Mouse (Mus musculus): ENCODE measurements around the gene Gm20517. TPM values are rescaled to one million over a fixed set of nuclear protein-coding genes. Genes with fewer than 3 reads are reported as not detected.

Gm20517 gene
- polyA plus RNA-seq, 1 experiment from 2014 or later: 2.9 TPM

DNA sequence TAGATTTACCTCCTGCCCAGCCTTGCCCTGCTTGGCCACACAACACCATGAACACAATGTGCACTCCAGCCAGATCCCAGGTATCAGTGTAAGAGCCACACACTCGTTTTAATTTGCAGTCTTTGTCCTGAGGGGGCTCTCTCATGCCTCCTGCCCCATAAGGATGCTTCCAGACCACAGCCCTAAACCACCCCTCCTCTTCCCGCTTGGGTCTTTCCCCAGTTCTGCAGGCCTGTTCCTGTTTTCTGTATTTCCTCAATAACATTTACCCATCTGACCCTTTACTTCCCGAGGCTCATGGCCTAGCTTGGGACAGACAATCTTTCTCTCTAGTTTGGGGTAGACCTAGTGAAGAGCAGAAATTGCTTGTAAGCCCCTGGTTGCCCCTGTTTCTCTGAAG lies 103.6 kb downstream of the Gm20517 start:
- no peak for ATAC-seq (ENCODE audit: low read depth)
- H3K9me3 ChIP-seq (ENCODE audit: control insufficient read depth, low read length): no peaks in the 10 kb centered on the region
- no peaks in the 10 kb centered on the region for H3K36me3 ChIP-seq (ENCODE audit: control insufficient read depth, insufficient read depth, low read length)
- 70% methylated on average over 3 of the region's 3 CpGs for WGBS
- no peaks in the 10 kb centered on the region for H3K4me1 ChIP-seq (ENCODE audit: control insufficient read depth, insufficient read depth, low read length)
- no peak overlapping the region for H3K4me2 ChIP-seq (ENCODE audit: low read depth, low read length)
- no peaks in the 10 kb centered on the region for H3K27me3 ChIP-seq (ENCODE audit: control insufficient read depth, insufficient read depth, low read length)
- H3K9ac ChIP-seq (replicated peaks; ENCODE audit: low read depth, low read length): no peak overlapping the region
- no peak overlapping the region for H3K27ac ChIP-seq (ENCODE audit: low read depth, low read length)
- no peak overlapping the region for H3K4me3 ChIP-seq (ENCODE audit: low read depth, low read length)

DNA sequence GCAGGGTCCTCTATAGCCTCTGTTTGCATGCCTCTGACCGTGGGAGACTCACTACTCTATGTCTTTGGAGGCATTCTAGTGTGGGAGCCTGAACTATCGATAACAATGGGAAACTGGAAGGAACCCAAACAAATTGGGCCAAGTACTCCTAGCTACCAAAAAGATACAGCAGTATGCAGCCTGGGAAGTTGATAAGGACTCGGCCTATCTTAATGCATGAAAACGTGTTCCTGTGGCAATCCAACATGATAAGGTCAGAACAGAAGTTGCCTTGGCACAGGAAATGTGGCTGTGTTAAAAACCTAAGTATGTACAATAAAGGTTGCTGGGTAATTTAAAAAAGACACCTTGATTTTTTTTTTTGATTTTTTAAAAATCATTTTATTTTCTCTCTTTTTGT lies 109.8 kb downstream of the Gm20517 start:
- 88% methylated on average over 4 of the region's 4 CpGs for WGBS
- Histone ChIP-seq H3K9me3 (ENCODE audit: control insufficient read depth, low read length) (no peaks in the 10 kb centered on the region), H3K36me3 (ENCODE audit: control insufficient read depth, insufficient read depth, low read length) (no peaks in the 10 kb centered on the region), H3K27ac (ENCODE audit: low read depth, low read length) (no peak overlapping the region), H3K27me3 (ENCODE audit: control insufficient read depth, insufficient read depth, low read length) (no peaks in the 10 kb centered on the region), H3K4me1 (ENCODE audit: control insufficient read depth, insufficient read depth, low read length) (no peaks in the 10 kb centered on the region), H3K4me2 (ENCODE audit: low read depth, low read length) (no peak overlapping the region), H3K4me3 (ENCODE audit: low read depth, low read length) (no peak overlapping the region), H3K9ac (replicated peaks; ENCODE audit: low read depth, low read length) (no peak overlapping the region)
- ATAC-seq (ENCODE audit: low read depth): no peak

- Histone ChIP-seq H3K4me2 (ENCODE audit: low read depth, low read length) (no peak within 1 kb of the TSS), H3K27me3 (ENCODE audit: control insufficient read depth, insufficient read depth, low read length) (no peaks in the 10 kb centered on the region), H3K4me3 (ENCODE audit: low read depth, low read length) (no peak within 1 kb of the TSS), H3K9me3 (ENCODE audit: control insufficient read depth, low read length) (no peaks in the 10 kb centered on the region), H3K36me3 (ENCODE audit: control insufficient read depth, insufficient read depth, low read length) (no peaks in the 10 kb centered on the region), H3K27ac (ENCODE audit: low read depth, low read length) (no peak within 1 kb of the TSS), H3K4me1 (ENCODE audit: control insufficient read depth, insufficient read depth, low read length) (no peaks in the 10 kb centered on the region), H3K9ac (replicated peaks; ENCODE audit: low read depth, low read length) (no peak within 1 kb of the TSS)
- 77% methylated on average over 11 of the region's 11 CpGs for WGBS
- no peak for ATAC-seq (ENCODE audit: low read depth)
Measured at GRCm38 (mm10) chr17:47726566-47726965, 115.2 kb downstream of the Gm20517 start, which contains the start of gene Pgc. Gene Pgc, plus strand, starts transcription at chr17:47726842.

DNA sequence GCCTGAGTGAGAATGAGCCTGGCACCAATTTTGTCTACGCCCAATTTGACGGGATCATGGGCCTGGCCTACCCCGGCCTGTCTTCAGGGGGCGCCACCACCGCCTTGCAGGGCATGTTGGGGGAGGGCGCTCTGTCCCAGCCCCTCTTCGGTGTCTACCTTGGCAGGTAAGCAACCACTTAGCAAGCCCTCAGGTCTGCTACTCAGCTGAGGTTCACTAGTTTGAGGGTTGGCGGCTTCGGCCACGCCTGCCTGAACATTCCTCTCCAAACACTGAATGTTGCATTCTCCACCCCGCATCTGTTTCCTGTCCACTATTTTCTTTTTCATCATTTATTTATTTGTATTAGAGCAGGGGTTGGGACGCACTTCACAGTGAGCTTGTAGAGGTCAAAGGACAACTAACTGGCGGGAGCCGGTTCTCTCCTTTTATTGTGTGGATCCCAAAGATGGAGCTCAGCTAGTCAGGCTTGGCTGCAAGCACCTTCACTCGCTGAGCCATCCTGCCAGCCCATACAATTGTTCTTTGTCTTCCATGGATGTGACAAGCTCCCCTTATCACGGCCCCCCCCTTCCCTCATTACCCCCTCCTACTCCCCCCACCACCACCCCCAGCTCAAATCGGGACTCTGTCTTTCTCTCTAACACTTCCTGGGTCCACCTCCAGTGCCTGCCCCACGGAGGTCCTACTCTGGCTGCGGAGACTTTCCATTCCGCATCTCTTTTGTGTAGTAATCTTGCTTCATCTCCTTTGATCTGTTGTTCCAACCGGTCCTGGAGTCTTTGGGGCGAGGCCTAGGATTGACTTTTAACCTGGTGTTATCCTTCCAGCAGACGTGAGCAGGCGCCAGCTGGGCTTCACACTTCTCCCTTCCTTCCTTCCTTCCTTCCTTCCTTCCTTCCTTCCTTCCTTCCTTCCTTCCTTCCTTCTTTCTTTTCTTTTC lies 119.5 kb downstream of the Gm20517 start:
- WGBS: 57% methylated on average over 24 of the region's 24 CpGs
- Histone ChIP-seq H3K4me2 (ENCODE audit: low read depth, low read length) (no peak overlapping the region), H3K4me1 (ENCODE audit: control insufficient read depth, insufficient read depth, low read length) (no peaks in the 10 kb centered on the region), H3K4me3 (ENCODE audit: low read depth, low read length) (no peak overlapping the region), H3K27ac (ENCODE audit: low read depth, low read length) (no peak overlapping the region), H3K36me3 (ENCODE audit: control insufficient read depth, insufficient read depth, low read length) (no peaks in the 10 kb centered on the region), H3K27me3 (ENCODE audit: control insufficient read depth, insufficient read depth, low read length) (no peaks in the 10 kb centered on the region), H3K9me3 (ENCODE audit: control insufficient read depth, low read length) (no peaks in the 10 kb centered on the region), H3K9ac (replicated peaks; ENCODE audit: low read depth, low read length) (no peak overlapping the region)
- ATAC-seq (ENCODE audit: low read depth): no peak

Other genes with a start within 250 kb of the Gm20517 start
- gene Mrps10, start 242.7 kb upstream of the Gm20517 start, polyA plus RNA-seq (2014; fragmentation: Nextera tagmentation; extraction: Ambion mirVana): 66.7 and 77.6 TPM in 2 replicates
- 0.43 and 0.44 TPM in 2 replicates for gene Guca1b, start 226.2 kb upstream of the Gm20517 start, polyA plus RNA-seq (2014; fragmentation: Nextera tagmentation; extraction: Ambion mirVana)
- 0.80 and 0.95 TPM in 2 replicates for gene Guca1a, start 211.0 kb upstream of the Gm20517 start, polyA plus RNA-seq (2014; fragmentation: Nextera tagmentation; extraction: Ambion mirVana)
- gene AI661453, start 175.0 kb upstream of the Gm20517 start, polyA plus RNA-seq (2014; fragmentation: Nextera tagmentation; extraction: Ambion mirVana): 0.21 TPM in 1 of 2 replicates, not detected in the other
- gene 1700001C19Rik, start 174.2 kb upstream of the Gm20517 start, polyA plus RNA-seq (2014; fragmentation: Nextera tagmentation; extraction: Ambion mirVana): 0.36 and 0.42 TPM in 2 replicates
- gene Taf8, start 109.3 kb upstream of the Gm20517 start, polyA plus RNA-seq (2014; fragmentation: Nextera tagmentation; extraction: Ambion mirVana): 16.4 and 17.1 TPM in 2 replicates
- gene Ccnd3, start 106.5 kb upstream of the Gm20517 start, polyA plus RNA-seq (2014; fragmentation: Nextera tagmentation; extraction: Ambion mirVana): 49.1 and 72.4 TPM in 2 replicates
- 32.7 and 35.0 TPM in 2 replicates for gene Bysl, start 97 bp upstream of the Gm20517 start, polyA plus RNA-seq (2014; fragmentation: Nextera tagmentation; extraction: Ambion mirVana)
- gene Med20, start within 50 bp of the Gm20517 start, polyA plus RNA-seq (2014; fragmentation: Nextera tagmentation; extraction: Ambion mirVana): 38.1 and 43.4 TPM in 2 replicates
- gene Usp49, start 19.1 kb downstream of the Gm20517 start, polyA plus RNA-seq (2014; fragmentation: Nextera tagmentation; extraction: Ambion mirVana): 5.9 and 6.5 TPM in 2 replicates
- gene Tomm6, start 76.8 kb downstream of the Gm20517 start, polyA plus RNA-seq (2014; fragmentation: Nextera tagmentation; extraction: Ambion mirVana): 296 and 305 TPM in 2 replicates
- 33.3 and 41.9 TPM in 2 replicates for gene Frs3, start 77.4 kb downstream of the Gm20517 start, polyA plus RNA-seq (2014; fragmentation: Nextera tagmentation; extraction: Ambion mirVana)
- 2.0 and 7.7 TPM in 2 replicates for gene Gm21981, start 82.9 kb downstream of the Gm20517 start, polyA plus RNA-seq (2014; fragmentation: Nextera tagmentation; extraction: Ambion mirVana)
- 0.68 and 4.4 TPM in 2 replicates for gene Prickle4, start 83.1 kb downstream of the Gm20517 start, polyA plus RNA-seq (2014; fragmentation: Nextera tagmentation; extraction: Ambion mirVana)
- gene Pgc, start 115.3 kb downstream of the Gm20517 start, polyA plus RNA-seq (2014; fragmentation: Nextera tagmentation; extraction: Ambion mirVana): not detected in 2 replicates
- gene Tfeb, start 125.4 kb downstream of the Gm20517 start, polyA plus RNA-seq (2014; fragmentation: Nextera tagmentation; extraction: Ambion mirVana): 1.8 and 2.1 TPM in 2 replicates
- gene Mdfi, start 223.1 kb downstream of the Gm20517 start, polyA plus RNA-seq (2014; fragmentation: Nextera tagmentation; extraction: Ambion mirVana): 2.7 and 5.3 TPM in 2 replicates